Mouse (Mus musculus): ENCODE data around the gene Csrnp2.

The Csrnp2 gene

DNA sequence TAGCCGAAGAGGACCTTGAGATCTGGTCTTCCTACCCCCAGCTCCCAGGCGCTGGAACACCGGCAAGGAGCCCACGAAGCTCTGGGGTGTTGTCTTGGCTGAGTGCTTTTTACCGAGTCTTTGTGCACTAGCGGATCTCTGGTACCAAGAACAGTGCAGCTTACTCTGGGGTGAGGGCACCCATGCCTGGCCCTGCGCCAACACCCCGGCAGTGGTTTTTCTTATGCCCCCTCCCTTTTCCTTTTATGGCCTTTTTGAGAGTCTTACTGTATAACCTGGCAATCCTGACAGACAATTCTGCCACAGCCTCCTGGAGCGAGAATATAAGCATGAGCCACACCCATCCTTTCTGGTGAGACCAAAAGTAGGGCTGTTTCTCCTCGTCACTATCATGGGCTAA is 16.9 kb downstream of the Csrnp2 start:
- DNase-seq (ENCODE audit: low spot score in 2 of 2), result no peak

DNA sequence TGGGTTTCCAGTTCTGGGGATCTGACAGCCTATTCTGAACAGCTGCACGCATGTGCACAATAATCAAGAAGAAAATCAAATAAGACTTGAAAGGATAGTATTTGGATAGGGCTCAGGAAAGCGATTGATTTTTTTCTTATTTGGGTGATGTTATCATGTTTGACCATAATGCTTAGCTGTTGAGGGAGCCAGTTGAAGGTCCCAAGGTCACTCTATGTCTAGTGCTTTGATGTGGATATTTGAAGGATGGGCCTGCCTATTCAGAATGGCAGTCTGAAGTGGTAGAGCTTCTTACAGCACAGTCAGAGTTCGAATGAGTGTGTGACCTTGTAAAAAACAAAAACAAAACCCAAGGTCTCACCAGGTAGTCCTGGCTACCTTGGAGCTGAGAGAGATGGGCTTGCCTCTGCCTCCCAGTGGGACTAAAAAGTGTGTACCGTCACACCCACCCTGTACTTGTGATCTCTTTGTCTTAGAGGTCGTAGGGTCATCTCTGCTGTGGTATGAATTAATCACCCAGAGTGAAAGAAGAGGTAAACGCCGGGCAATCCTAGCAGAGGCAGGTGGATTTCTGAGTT is 21.3 kb downstream of the Csrnp2 start:
- DNase-seq (ENCODE audit: low spot score in 2 of 2), result no peak

DNA sequence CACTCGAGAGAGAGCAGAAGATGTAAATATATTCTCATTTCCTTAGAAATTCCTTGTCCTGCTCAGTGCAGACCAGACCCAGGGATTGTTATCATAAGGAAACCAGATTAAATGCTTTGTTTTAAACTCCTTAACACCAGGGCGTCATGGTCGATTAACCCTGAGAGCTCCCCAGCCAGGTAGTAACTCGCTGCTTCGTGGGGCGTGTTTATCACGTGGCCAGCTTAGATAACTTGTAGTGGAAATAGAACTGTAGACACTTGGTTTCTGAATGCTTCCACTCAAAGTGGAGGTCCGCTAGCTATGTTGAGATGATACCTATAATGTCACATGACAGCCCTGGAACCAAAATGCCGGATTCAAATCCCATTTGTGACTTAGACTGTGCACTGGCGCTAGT is 25.3 kb downstream of the Csrnp2 start:
- no peak for DNase-seq (ENCODE audit: low spot score in 2 of 2)

DNA sequence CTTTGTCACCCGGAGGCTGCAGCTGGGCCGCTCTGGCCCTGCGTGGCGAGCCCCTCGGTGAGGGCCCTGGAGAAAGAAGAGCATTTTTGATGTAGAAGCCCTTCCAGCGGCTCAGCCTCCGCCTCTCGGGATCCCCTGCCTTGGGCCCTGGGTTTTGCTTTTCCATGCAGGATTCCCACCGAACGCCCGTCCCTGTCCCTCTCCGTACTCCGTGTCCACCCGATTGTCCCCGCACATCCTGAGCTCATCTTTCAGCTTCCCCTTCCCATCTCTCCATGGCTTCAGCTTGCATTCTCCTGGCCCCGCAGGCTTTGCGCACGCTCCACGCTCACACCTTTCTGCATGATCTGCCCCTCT is 26.1 kb downstream of the Csrnp2 start:
- DNase-seq (ENCODE audit: low spot score in 2 of 2), result no peak

DNA sequence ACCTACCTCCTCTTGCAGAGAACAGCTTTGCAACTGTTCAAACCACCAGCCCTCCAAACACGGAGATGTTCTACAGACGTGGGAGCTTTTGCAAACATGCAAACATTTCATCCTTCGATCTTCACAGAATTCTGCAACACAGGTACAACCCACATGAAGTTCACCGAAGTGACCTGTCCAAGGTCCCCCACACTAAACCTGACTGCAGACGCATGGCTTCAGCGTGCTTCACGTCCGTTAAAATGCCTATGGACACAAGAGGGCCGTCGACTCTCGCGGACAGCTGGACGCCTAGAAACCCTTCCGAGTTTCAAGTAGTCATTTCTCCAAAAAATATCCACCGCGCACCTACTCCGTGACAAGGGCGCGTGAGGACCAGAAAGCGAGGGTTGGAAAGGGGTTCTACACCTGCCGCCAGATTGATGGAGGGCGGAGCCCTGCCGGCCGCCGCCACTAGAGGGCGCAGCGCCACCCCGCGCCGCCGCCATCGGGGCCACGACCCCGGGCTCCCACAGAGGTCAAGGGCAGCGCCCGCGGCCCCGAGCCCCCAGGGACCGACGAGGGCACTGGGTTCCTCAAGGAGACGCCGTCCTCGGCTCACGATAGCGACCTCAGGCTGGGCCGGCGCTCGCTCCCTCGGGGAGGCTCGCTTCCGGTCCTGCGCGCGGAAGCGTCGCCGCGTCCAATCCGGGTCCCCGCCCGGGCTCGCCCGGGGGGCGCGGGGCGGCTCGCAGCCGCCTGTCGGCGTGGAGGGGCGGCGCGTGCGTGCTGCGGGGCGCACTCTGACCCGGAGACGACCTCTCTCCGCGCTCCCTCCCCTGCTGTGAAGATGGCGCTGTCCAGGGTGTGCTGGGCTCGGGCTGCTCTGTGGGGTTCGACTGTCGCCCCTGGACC is 26.7 kb downstream of the Csrnp2 start, which contains the start of gene Letmd1:
Letmd1 (plus strand) TSS at position 729 of the 894 bp plus-strand sequence.
- peak; percentile 73 to 84 for DNase-seq (ENCODE audit: low spot score in 2 of 2)

DNA sequence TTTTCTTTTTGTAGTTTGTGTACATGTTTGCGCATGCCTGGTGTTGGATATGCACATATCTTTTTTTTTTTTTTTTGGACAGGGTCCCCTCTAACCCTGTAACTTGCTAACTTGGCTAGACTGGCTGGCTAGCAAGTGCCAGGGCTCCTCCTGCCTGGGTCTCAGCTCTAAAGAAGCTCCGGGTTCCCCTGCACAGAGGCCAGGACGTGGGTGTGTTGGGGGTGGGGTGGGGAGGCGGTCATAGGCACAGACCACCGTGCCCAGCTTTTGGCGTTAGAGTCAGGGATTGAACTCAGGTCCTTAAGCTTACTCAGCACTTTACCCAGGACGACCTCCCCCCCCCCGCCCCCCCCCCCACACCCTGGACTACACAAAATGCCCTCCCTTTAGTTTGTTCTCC is 27.6 kb downstream of the Csrnp2 start:
- no peak for DNase-seq (ENCODE audit: low spot score in 2 of 2)

DNA sequence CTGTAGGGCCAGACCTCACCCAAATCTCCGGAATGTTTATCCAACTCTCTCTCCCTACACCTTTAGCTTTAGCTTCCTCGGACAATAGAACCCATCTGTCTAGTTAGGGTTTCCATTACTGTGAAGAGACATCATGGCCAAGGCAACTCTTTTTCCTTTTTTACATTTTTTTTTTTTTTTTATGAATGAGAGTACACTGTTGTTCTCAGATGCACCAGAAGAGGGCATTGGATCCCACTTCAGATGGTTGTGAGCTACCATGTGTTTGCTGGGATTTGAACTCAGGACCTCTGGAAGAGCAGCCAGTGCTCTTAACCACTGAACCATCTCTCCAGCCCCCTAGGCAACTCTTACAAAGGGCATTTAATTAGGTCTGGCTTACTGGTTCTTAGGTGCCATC is 29.9 kb downstream of the Csrnp2 start:
- no peak for DNase-seq (ENCODE audit: low spot score in 2 of 2)

DNA sequence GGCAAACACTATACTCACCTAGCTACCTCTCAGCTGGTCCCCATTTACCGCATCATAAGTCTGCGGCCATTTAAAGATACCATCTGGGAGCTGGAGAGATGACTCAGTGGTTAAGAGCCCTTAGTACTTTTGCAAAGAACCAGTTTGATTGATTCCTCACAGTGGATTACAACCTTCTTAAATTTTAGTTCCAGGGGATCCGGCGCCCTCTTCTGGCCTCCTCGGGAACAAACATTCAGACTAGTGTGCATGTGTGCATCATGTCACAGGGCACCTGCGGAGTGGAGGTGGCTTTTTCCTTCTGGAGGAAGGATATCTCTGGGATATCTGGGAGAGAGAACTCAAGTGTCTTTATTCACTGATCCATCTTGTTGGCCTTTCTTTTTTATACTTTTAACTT is 31.6 kb downstream of the Csrnp2 start:
- DNase-seq (ENCODE audit: low spot score in 2 of 2), result peak; percentile 62 to 70

DNA sequence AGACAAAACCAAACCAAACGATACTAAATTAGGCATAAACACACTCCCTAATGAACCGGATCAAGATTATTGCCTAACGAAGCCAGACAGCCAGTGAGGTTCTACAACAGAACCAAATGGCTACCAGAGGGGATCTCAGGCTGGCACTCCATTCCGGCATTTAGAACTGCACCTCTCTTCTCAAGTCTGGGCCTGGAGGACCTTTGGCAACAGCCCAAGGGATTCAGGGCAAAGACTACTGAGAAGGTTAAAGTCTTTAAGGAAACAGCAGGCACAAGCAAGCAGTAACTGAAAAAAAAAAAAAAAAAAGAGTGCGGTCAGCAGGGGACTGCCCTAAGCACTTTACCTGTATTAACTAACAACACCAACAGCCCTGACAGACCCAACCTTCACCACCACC is 33.2 kb downstream of the Csrnp2 start:
- DNase-seq (ENCODE audit: low spot score in 2 of 2), result no peak

DNA sequence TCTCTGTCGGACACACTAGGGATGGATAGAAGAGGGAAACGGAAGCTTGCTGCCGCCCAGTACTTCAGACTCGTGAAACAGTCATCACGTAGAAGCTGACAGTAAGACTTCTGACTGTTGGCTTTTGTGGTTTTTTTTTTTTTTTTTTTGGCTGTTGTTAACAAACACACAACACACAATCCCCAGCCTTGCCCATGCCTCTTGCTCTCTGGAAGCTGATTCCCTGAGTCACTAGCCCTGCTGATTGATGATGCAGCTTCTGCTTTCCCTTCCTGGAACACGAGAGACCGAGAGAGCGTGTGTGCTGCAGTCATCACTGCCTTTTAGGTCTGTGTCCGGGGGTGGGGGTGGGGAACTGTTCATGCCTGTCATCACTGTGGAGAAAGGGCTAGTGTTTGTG is 33.6 kb downstream of the Csrnp2 start:
- no peak for DNase-seq (ENCODE audit: low spot score in 2 of 2)

DNA sequence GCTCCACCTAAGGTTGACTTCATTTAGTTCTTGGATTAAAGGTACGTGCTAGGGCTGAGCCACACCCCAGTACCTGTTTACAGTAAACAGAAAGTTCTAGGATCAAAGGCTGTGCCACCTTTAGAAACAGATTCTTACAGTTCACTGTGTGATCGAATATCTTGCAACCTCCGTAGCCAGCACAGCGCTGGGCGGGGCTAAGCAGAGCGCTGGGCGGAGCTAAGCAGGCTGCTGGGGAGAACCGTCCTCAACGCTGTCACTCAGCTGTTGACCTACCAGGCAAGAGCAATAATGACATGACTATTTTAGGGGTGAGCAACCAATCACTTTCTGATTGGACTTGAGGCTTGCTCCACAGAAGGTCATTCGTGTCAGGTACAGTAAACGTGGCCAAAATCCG is 34.3 kb downstream of the Csrnp2 start:
- peak in 1 of 2 experiments; percentile 32 for DNase-seq (ENCODE audit: low spot score in 2 of 2)

DNA sequence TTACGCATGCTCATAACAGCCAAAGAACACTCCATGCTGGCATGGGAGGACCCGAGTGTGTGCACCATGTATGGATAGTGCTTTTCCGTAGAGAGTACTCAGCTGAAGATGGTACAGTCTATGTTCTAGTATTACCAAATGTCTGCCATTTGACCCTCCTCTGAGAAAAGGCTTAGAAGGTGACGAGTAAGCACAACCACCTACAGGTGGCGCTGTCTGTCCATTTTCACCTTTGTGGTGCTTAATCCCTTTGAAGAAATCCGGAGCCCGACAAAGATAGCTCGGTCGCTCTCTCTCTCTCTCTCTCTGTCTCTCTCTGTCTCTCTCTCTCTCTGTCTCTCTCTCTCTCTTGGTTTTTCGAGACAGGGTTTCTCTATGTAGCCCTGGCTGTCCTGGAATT is 37.2 kb downstream of the Csrnp2 start:
- peak; percentile 23 to 52 for DNase-seq (ENCODE audit: low spot score in 2 of 2)

DNA sequence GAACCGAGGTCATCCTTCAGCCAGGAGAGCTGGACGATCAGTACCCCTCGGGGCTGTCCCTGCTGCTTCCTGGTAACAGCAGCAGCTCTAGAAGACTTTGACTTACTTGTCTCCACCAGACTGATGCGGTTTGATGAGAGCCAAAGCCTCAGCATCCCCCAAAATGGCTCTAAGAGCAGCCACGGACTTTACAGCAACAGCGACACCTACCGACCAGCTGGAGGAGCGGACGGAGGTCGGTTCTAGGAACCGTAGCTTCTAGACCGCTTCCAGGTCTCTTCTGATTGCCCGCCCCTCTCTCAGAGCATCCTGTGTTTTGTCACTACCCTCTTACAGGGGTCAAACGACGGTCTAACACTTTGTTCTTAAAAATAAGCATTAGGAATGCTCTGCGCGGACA is 37.9 kb downstream of the Csrnp2 start:
- DNase-seq (ENCODE audit: low spot score in 2 of 2), result peak; percentile 32 to 51

DNA sequence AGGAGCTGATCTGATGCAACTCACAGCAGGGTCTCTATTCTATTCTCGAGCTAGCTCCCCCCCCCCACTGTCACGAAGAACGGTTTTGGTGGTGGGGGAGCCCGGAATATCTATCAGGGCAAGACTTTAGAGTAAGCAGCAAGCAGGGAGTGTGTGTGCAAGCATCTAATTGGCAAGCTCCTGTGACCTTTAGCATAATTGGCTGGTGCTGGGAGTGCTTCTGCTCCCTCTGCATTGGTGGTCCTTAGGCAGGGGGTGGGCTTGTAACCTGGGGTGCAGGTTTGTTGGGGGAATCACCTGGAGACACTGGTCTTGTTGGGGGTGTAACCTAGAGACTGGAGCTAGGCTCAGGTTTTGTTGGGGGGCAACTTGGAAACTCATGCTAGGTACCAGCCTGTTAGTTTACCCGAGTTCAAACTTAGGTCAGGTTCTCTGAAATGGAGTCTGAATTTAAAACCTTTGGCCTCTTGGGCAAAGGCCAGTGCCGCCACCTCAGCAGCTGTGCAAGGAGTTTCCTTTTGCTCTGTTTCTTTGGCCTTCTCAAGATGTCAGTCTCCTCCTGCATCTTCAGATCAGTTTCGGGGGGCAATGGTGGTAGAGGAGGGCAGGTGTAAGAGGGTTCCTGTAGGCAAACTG is 38.8 kb downstream of the Csrnp2 start:
- DNase-seq (ENCODE audit: low spot score in 2 of 2), result no peak

DNA sequence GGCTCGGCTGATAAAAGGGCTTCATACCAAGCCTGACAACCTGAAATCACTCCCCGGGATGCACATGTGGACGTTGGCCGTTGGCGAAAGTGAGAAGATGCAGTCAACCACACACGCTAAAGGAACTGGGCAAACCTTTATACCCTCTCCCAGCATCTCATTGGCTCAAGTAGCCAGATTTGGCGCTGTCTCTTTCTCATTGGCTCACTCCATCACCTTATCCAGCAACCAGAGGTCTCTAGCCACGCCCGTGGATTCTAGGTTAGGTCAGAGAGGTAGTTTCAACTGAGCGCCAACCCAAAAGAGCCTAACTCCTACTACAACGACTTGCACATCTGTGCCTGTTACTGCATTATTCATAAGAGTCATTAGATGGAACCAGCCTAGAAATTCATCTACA is 42.8 kb downstream of the Csrnp2 start:
- no peak for DNase-seq (ENCODE audit: low spot score in 2 of 2)

DNA sequence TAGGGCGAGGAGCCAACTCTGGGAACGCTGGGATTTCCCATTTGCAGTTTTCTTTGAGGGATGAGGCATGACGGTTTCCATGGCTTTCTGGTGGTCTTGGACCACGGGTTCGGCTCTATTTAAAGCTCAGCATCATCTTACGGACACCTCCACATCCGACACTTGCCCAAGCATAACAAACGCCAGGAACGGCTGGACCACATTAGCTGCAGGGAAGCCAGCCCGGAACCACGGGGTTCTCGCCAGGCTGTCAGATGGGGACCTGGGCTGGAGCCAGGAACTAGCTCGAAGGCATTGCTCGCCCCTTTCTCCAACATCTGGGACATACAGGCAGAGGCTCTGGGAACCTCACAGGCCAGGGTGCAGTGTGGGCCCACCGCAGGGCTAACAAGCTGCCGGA is 44.0 kb downstream of the Csrnp2 start:
- no peak for DNase-seq (ENCODE audit: low spot score in 2 of 2)

DNA sequence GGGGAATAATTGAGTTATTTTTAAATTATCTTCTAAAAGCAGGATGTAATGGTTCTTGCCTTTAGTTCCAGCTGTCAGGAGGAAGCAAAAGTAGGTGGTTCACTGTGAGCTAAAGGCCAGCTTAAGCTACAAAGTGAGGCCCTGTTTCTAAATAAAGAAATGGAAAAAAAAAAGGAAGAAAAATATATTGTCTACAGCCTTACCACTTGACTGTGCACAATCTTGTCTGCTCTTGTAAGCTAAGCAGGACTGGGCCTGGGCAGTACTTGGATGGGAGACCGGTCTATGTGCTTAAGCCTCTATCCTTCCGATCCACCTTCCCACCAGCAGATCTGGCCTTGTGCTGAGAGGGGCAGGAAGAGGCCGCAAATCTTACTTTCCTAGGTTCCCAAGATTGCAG is 45.8 kb downstream of the Csrnp2 start:
- DNase-seq (ENCODE audit: low spot score in 2 of 2), result no peak

DNA sequence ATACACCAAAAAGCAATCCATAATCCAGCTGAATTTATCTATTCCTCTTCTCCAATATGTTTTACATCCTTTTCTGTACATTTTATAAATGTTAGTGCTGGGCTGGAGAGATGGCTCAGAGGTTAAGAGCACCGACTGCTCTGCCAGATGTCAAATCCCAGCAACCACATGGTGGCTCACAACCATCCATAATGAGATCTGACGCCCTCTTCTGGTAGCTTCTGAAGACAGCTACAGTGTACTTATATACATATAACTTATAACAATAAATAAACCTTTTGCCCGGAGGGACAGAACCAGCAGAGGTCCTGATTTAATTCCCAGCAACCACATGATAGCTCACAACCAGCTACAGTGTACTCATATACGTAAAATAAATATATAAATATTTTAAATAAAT is 46.7 kb downstream of the Csrnp2 start:
- DNase-seq (ENCODE audit: low spot score in 2 of 2), result no peak

DNA sequence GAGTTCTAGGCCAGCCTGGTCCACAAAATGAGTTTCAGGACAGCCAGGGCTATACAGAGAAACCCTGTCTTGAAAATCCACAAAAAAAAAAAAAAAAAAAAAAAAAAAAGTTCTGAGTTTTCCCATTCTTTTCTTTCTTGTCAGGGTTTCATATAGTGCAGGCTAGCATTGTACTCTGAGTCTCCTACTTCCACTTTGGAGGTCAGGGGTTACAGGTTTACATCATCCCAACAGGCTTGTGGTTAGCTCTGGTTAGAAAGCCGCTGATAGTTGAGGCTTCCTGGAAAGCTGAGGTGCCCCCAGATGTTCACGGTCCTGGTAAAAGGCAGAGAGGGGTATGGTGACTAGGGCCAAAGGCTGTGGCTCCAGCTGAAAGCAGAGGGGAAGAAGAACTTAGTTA is 48.4 kb downstream of the Csrnp2 start:
- DNase-seq (ENCODE audit: low spot score in 2 of 2), result no peak

DNA sequence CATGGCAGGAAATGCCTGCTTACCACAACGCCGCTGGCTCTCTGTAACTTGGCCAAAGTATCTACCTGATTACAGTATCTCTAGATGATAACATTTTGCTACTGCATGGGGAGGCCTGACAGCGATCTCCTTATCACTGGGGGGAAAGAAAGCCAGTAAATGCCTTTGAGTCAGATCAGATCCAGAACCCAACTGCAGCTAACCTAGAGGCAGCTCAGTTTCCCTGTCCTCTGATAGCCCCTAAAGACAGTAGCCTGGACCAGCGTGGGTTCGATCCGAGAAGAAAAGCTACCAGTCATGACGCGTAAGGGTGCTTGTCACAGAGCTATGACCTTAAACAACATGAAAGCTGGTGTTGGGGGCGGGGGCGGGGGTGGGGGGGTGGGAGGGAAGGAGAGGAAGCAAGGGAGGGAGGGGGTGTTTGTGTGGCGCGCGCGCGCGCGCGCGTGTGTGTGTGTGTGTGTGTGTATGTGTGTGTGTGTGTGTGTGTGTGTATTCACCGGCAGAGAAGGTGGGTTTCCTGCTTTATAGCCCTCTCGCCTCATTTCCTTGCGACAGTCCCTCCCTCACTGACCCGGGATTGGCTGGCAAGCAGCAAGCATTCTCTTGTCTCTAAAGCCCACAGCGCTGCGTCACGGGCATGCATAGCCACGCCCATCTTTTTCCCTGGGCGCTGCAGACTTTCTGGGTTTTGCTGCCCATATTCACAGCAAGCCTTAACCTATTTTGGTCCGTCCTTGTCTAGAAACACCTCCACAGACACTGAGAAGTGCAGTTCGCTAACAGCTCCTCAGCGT is 52.0 kb downstream of the Csrnp2 start:
- DNase-seq (ENCODE audit: low spot score in 2 of 2), result peak; percentile 63 to 86

DNA sequence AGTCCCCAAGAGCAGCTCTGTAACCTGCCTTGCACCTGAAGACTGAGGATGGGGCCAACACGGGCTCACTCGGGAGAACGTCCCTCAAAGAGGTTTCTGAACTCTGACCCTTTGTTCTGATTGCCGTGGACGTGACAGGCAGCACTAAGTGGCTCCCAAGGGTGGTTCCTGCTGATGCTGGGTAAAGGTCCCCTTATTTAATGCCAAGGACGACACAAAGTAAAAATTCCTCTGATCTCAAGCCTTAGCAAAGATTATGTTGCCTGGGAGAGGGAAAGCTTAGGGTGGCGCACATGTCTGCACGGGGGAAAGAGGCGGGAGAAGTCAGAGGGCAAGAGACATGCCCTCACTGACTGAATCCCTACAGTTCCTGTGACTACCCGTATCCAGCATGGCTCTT is 58.8 kb downstream of the Csrnp2 start:
- DNase-seq (ENCODE audit: low spot score in 2 of 2), result no peak

DNA sequence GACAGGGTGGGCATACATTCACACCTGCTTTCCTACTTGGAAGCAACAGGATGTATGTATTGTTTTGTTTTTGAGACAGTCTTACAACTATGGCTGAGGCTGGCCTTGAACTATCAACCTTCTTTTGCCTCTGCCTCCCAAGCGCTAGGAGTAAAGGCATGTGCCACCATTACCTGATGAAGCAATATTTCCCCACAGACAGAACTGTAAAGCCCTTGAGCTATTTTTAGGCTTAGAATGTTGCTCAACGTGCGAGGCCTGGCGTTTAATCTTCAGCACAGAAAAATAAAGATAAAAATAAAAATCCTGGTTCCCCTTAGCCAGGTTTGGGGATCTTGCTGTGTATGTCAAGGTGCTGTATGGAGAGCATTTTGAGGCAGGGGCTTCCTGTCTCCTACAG is 59.2 kb downstream of the Csrnp2 start:
- DNase-seq (ENCODE audit: low spot score in 2 of 2), result no peak
